Mouse (Mus musculus): Measurements from ENCODE around the gene Olfr418. TPM values are rescaled to one million over a fixed set of nuclear protein-coding genes. Genes with fewer than 3 reads are reported as not detected.

The Olfr418 gene
- polyA plus RNA-seq, 1 experiment from 2014 or later = not detected

Other genes with a start within 250 kb of the Olfr418 start
- not detected in 2 replicates for gene Olfr1408, start 128.6 kb upstream of the Olfr418 start, polyA plus RNA-seq (2015; fragmentation: Nextera tagmentation; extraction: Ambion mirVana)
- gene Olfr1406, start 75.4 kb upstream of the Olfr418 start, polyA plus RNA-seq (2015; fragmentation: Nextera tagmentation; extraction: Ambion mirVana) = not detected in 2 replicates
- gene Olfr218, start 68.2 kb upstream of the Olfr418 start, polyA plus RNA-seq (2015; fragmentation: Nextera tagmentation; extraction: Ambion mirVana) = not detected in 2 replicates
- not detected in 2 replicates for gene Olfr1404, start 53.6 kb upstream of the Olfr418 start, polyA plus RNA-seq (2015; fragmentation: Nextera tagmentation; extraction: Ambion mirVana)
- gene Fcer1a, start 38.8 kb upstream of the Olfr418 start, polyA plus RNA-seq (2015; fragmentation: Nextera tagmentation; extraction: Ambion mirVana) = not detected in 2 replicates
- gene Mptx2, start 11.8 kb downstream of the Olfr418 start, polyA plus RNA-seq (2015; fragmentation: Nextera tagmentation; extraction: Ambion mirVana) = not detected in 2 replicates
- 17.7 and 18.2 TPM in 2 replicates for gene Ackr1, start 67.7 kb downstream of the Olfr418 start, polyA plus RNA-seq (2015; fragmentation: Nextera tagmentation; extraction: Ambion mirVana)
- 2.2 and 3.2 TPM in 2 replicates for gene Aim2, start 84.9 kb downstream of the Olfr418 start, polyA plus RNA-seq (2015; fragmentation: Nextera tagmentation; extraction: Ambion mirVana)
- gene Cadm3, start 101.7 kb downstream of the Olfr418 start, polyA plus RNA-seq (2015; fragmentation: Nextera tagmentation; extraction: Ambion mirVana) = 61.0 and 91.8 TPM in 2 replicates
- 0.26 TPM in 1 of 2 replicates, not detected in the other for gene Ifi206, start 225.0 kb downstream of the Olfr418 start, polyA plus RNA-seq (2015; fragmentation: Nextera tagmentation; extraction: Ambion mirVana)

All from neural tube, embryonic 15.5 days (tissue).